Comparison of ENCODE assay signal across 7 mouse cellular contexts in genomic region chr11:102818121-102819020, GRCm38 (mm10). TPM values are rescaled to one million over a fixed set of nuclear protein-coding genes. Genes with fewer than 3 reads are reported as not detected.
DNase-seq lines count a peak whose midpoint lies in the region; ATAC-seq lines count a peak whose summit lies in the region.

No protein-coding gene starts in this region.

- peak overlapping the region; percentile 82 for H3K4me2 ChIP-seq in liver, embryonic 11.5 days
- H3K4me2 ChIP-seq in neural tube, embryonic 13.5 days = peak overlapping the region; percentile 86

- DNase-seq in urinary bladder, postnatal 14 days (ENCODE audit: low spot score) = peak; percentile 18
- no peak for DNase-seq in urinary bladder, postnatal 10 days (ENCODE audit: low spot score)
- peak; percentile 78 for DNase-seq in embryo, embryonic 11 days
- peak; percentile 67 for DNase-seq in heart, postnatal 4 days
- DNase-seq in liver, embryonic 11.5 days (ENCODE audit: low spot score) = peak; percentile 54

- peak overlapping the region; percentile 92 for H3K27ac ChIP-seq in liver, embryonic 11.5 days (ENCODE audit: low read depth, low read length)
- peak overlapping the region; percentile 94 for H3K27ac ChIP-seq in neural tube, embryonic 13.5 days (replicated peaks)

- no peak for ATAC-seq in liver, embryonic 11.5 days (replicated peaks; ENCODE audit: low FRiP score)
- ATAC-seq in neural tube, embryonic 13.5 days (ENCODE audit: low read depth) = peak; percentile 65
- no peak for ATAC-seq in megakaryocyte progenitor cell, adult 5-6 weeks (replicated peaks; ENCODE audit: poor library complexity)

- H3K9ac ChIP-seq in liver, embryonic 11.5 days (ENCODE audit: low read depth, low read length) = peak overlapping the region; percentile 77
- H3K9ac ChIP-seq in neural tube, embryonic 13.5 days = peak overlapping the region; percentile 91

- WGBS in liver, embryonic 11.5 days = 1% methylated on average over 55 of the region's 92 CpGs
- WGBS in neural tube, embryonic 13.5 days = under 1% methylated on average over 70 of the region's 92 CpGs

- no peaks in the 10 kb centered on the region for H3K4me1 ChIP-seq in liver, embryonic 11.5 days (replicated peaks; ENCODE audit: control insufficient read depth, insufficient read depth, low read length)
- peaks cover 36% of the 10 kb centered on the region for H3K4me1 ChIP-seq in neural tube, embryonic 13.5 days (replicated peaks)

- H3K36me3 ChIP-seq in liver, embryonic 11.5 days (ENCODE audit: control insufficient read depth, insufficient read depth, low read length) = no peaks in the 10 kb centered on the region
- no peaks in the 10 kb centered on the region for H3K36me3 ChIP-seq in neural tube, embryonic 13.5 days

- H3K4me3 ChIP-seq in liver, embryonic 11.5 days (ENCODE audit: low read depth, low read length) = peak overlapping the region; percentile 69
- H3K4me3 ChIP-seq in neural tube, embryonic 13.5 days = peak overlapping the region; percentile 70

- H3K27me3 ChIP-seq in liver, embryonic 11.5 days (replicated peaks; ENCODE audit: control insufficient read depth, insufficient read depth, low read length) = peaks cover 55% of the 10 kb centered on the region
- peaks cover 12% of the 10 kb centered on the region for H3K27me3 ChIP-seq in neural tube, embryonic 13.5 days

- no peaks in the 10 kb centered on the region for H3K9me3 ChIP-seq in liver, embryonic 11.5 days (ENCODE audit: control insufficient read depth, low read length)
- no peaks in the 10 kb centered on the region for H3K9me3 ChIP-seq in neural tube, embryonic 13.5 days

RNA-seq across cellular contexts. Expression of gene Gjc1, which starts 1.1 kb away (rescaled TPM):
- total RNA-seq in heart, postnatal 4 days (2021) = 10 to 100 TPM; 78.3 to 83.0 TPM
- polyA plus RNA-seq in liver, embryonic 11.5 days (2014; fragmentation: Nextera tagmentation; extraction: Ambion mirVana) = 20.8 and 21.7 TPM in 2 replicates
- polyA plus RNA-seq in neural tube, embryonic 13.5 days (2015; fragmentation: Nextera tagmentation; extraction: Ambion mirVana) = 38.2 and 40.5 TPM in 2 replicates
- total RNA-seq in megakaryocyte progenitor cell, adult 5-6 weeks (2015) = not detected in 2 replicates
- not detected in 2 replicates for total RNA-seq in megakaryocyte progenitor cell, adult 5-6 weeks (2017)

RNA-seq across cellular contexts. Expression of gene Higd1b, which starts 17.3 kb away (rescaled TPM):
- 1 to 10 TPM; 9.3 to 9.8 TPM for total RNA-seq in heart, postnatal 4 days (2021)
- not detected in 2 replicates for polyA plus RNA-seq in liver, embryonic 11.5 days (2014; fragmentation: Nextera tagmentation; extraction: Ambion mirVana)
- 2.1 and 2.6 TPM in 2 replicates for polyA plus RNA-seq in neural tube, embryonic 13.5 days (2015; fragmentation: Nextera tagmentation; extraction: Ambion mirVana)
- total RNA-seq in megakaryocyte progenitor cell, adult 5-6 weeks (2015) = not detected in 2 replicates
- not detected in 2 replicates for total RNA-seq in megakaryocyte progenitor cell, adult 5-6 weeks (2017)

RNA-seq across cellular contexts. Expression of gene Adam11, which starts 57.1 kb away (rescaled TPM):
- total RNA-seq in heart, postnatal 4 days (2021) = 1 to 10 TPM; 6.9 TPM
- 1.4 and 2.0 TPM in 2 replicates for polyA plus RNA-seq in liver, embryonic 11.5 days (2014; fragmentation: Nextera tagmentation; extraction: Ambion mirVana)
- 40.1 and 47.0 TPM in 2 replicates for polyA plus RNA-seq in neural tube, embryonic 13.5 days (2015; fragmentation: Nextera tagmentation; extraction: Ambion mirVana)
- 0.17 and 2.9 TPM in 2 replicates for total RNA-seq in megakaryocyte progenitor cell, adult 5-6 weeks (2015)
- total RNA-seq in megakaryocyte progenitor cell, adult 5-6 weeks (2017) = 0.44 TPM in 1 of 2 replicates, not detected in the other

Comparison
In these comparisons a context has a peak if more than half of its experiments do, and no peak if none do; other contexts are left out.
1. RNA of gene Gjc1, which starts 1.1 kb away (total RNA-seq): 78.3 to 83.0 TPM in heart, postnatal 4 days; not detected in megakaryocyte progenitor cell, adult 5-6 weeks; every median in the first group is over 10 times any median in the second.
2. RNA of gene Higd1b, which starts 17.3 kb away (total RNA-seq): 9.3 to 9.8 TPM in heart, postnatal 4 days; not detected in megakaryocyte progenitor cell, adult 5-6 weeks; every median in the first group is over 10 times any median in the second.